Mouse (Mus musculus) limb, embryonic 11.5 days (tissue): ENCODE measurements around the gene Paxip1. TPM values are rescaled to one million over a fixed set of nuclear protein-coding genes. Genes with fewer than 3 reads are reported as not detected.
A peak's percentile ranks its signal among the peaks of the same experiment; 100 is the strongest.

Experiments used
- ATAC-seq: fragments of 200-750 bp; cut with Nextera tagmentation; 2 replicates; pipeline ENCODE4 v1.8.0; 2017; ENCODE audit warnings: low read depth; ENCODE audit not compliant: insufficient number of reproducible peaks, low FRiP score, low TSS enrichment
- DNase-seq: peaks from one replicate; pipeline ENCODE4 v3.0.0-alpha.2; 2015; ENCODE audit warnings: low spot score
- H3K27ac ChIP-seq: fragments of 300-500 bp; sonication (generic); replicated peaks from 2 replicates; pipeline ENCODE4 v1.5.1; 2014; ENCODE audit warnings: low read depth, mild to moderate bottlenecking, low read length
- H3K27me3 ChIP-seq: fragments of 300-500 bp; sonication (generic); 2 replicates; pipeline ENCODE4 v1.6.1; 2014; ENCODE audit warnings: mild to moderate bottlenecking, low read length, mixed read lengths; ENCODE audit not compliant: control insufficient read depth, insufficient read depth
- H3K36me3 ChIP-seq: fragments of 300-500 bp; sonication (generic); 2 replicates; pipeline ENCODE4 v1.6.1; 2014; ENCODE audit warnings: mild to moderate bottlenecking, low read length, moderate library complexity, mixed read lengths; ENCODE audit not compliant: control insufficient read depth, insufficient read depth
- H3K4me1 ChIP-seq: fragments of 300-500 bp; sonication (generic); 2 replicates; pipeline ENCODE4 v1.6.1; 2014; ENCODE audit warnings: low read length, mixed read lengths; ENCODE audit not compliant: control insufficient read depth, insufficient read depth
- H3K4me2 ChIP-seq: fragments of 300-500 bp; sonication (generic); 2 replicates; pipeline ENCODE4 v1.6.1; 2014; ENCODE audit warnings: low read depth, mild to moderate bottlenecking, moderate library complexity; ENCODE audit not compliant: severe bottlenecking
- H3K4me3 ChIP-seq: fragments of 300-500 bp; sonication (generic); 2 replicates; pipeline ENCODE4 v1.5.1; 2014; ENCODE audit warnings: low read depth, low read length
- H3K9ac ChIP-seq: fragments of 300-500 bp; sonication (generic); 2 replicates; pipeline ENCODE4 v1.6.1; 2014; ENCODE audit warnings: mild to moderate bottlenecking, low read length
- H3K9me3 ChIP-seq: fragments of 300-500 bp; sonication (generic); 2 replicates; pipeline ENCODE4 v1.6.1; 2016; ENCODE audit warnings: low read length; ENCODE audit not compliant: control insufficient read depth
- WGBS: fragments of 180-500 bp; shearing (Covaris S2); extraction: QIAGEN DNeasy Blood & Tissue Kit; methylation state at CpG from one replicate; pipeline ENCODE4 v1.1.7; 2014; 5-methylcytosine and 5-hydroxymethylcytosine counted together
- polyA plus RNA-seq: library from polyadenylated mRNA; unstranded; fragments of >200 nt; fragmentation: Nextera tagmentation; extraction: Ambion mirVana; gene quantifications from 2 replicates; pipeline ENCODE4 v1.2.1, GENCODE M21; 2014

Gene Paxip1
- polyA plus RNA-seq, 1 experiment from 2014 or later, result 53.8 TPM

GRCm38 (mm10) chr5:27792531-27793205, 1.2 kb upstream of the Paxip1 start:
- DNase-seq (no peak), ATAC-seq (no peak)
- peaks cover 8% of the 10 kb centered on the region; the same call in 1 of the 2 replicates for H3K4me1 ChIP-seq
- 56% methylated on average over 9 of the region's 9 CpGs for WGBS
- no peaks in the 10 kb centered on the region for H3K9me3 ChIP-seq
- peaks cover 3% of the 10 kb centered on the region for H3K36me3 ChIP-seq
- H3K4me3 ChIP-seq, result peak overlapping the region; percentile 68; the same call in 1 of the 2 replicates
- no peak overlapping the region; the same call in 1 of the 2 replicates for H3K9ac ChIP-seq
- peak overlapping the region; percentile 61; the same call in 1 of the 2 replicates for H3K4me2 ChIP-seq
- H3K27ac ChIP-seq, result no peak overlapping the region
- no peaks in the 10 kb centered on the region for H3K27me3 ChIP-seq

GRCm38 (mm10) chr5:27792173-27792470, 631 bp upstream of the Paxip1 start:
- ATAC-seq (no peak; the same call in 1 of the 2 replicates), DNase-seq (no peak)
- H3K27me3 ChIP-seq, result no peaks in the 10 kb centered on the region
- peaks cover 8% of the 10 kb centered on the region; the same call in 1 of the 2 replicates for H3K4me1 ChIP-seq
- peak overlapping the region; percentile 68 for H3K4me3 ChIP-seq
- no peak overlapping the region for H3K27ac ChIP-seq
- WGBS, result 21% methylated on average over 8 of the region's 8 CpGs
- peak overlapping the region; percentile 61 for H3K4me2 ChIP-seq
- H3K9ac ChIP-seq, result peak overlapping the region; percentile 90
- H3K9me3 ChIP-seq, result no peaks in the 10 kb centered on the region
- peaks cover 8% of the 10 kb centered on the region for H3K36me3 ChIP-seq

DNA sequence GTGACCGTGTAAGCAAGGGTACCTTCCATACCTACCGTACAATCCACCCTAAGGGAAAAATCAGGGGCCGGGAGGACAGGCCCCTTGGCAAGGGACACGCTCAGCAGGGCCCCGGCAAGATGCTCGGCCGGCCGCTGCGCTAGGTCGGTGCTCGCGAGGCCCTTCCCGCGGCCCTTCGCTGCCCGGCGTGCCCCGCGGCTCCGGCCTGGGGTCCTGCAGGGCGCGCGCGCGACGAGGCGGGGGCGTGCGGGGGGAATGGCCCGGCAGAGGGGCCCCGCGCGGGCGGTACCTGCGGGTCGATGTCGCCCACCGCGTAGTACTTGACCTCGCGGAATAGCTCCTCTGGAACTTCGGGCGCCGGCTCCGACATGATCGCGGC, 592 bp downstream of the Paxip1 start:
- under 1% methylated on average over 30 of the region's 47 CpGs for WGBS

DNA sequence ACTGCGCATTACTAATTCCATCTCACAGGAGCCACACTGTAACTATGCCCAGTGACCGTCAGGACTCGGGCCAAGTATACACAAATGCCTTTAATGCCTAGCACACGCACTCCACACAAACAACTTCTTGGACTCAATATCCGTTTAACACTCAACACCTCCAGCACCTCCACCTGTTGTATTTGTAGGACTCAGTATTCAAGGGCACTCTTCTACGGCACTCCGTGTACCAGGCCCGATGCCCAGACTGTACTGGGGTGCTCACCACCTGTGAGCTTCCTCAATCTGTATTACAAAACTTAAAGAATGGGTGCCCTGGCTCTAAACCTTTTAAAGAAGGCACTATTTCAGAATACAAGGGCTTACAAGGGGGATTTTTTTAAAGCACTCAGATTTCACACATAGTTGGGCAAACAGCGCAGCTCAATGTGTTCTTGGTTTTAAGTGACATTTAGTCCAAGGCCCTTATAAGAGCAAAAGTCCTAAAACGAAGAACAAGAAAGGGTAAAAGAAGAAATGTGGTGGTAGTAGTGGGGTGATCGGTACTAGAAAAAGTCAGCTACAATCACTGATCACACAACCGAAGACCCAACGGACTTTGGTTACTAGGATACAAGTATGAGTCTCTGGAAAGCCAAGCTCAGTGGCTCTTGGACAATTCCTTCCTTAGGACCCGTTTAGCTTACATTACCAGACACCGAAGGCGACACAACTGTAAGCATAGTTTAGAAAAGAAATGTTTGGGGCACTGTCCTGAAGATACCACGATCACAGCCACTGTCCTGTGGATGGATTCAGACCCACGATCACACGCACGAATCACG, 1.2 kb downstream of the Paxip1 start:
- WGBS, result 34% methylated on average over 21 of the region's 21 CpGs
- no peak for ATAC-seq
- H3K4me3 ChIP-seq, result peak overlapping the region; percentile 68
- H3K36me3 ChIP-seq, result peaks cover 21% of the 10 kb centered on the region
- no peaks in the 10 kb centered on the region for H3K9me3 ChIP-seq
- peak overlapping the region; percentile 89; the same call in 1 of the 2 replicates for H3K27ac ChIP-seq
- peaks cover 8% of the 10 kb centered on the region; the same call in 1 of the 2 replicates for H3K4me1 ChIP-seq
- H3K9ac ChIP-seq, result peak overlapping the region; percentile 90
- H3K27me3 ChIP-seq, result no peaks in the 10 kb centered on the region
- H3K4me2 ChIP-seq, result peak overlapping the region; percentile 61
- DNase-seq, result no peak

More for the DNA sequence above, 592 bp downstream of the Paxip1 start:
- Histone ChIP-seq H3K27me3 (no peaks in the 10 kb centered on the region), H3K27ac (peak overlapping the region; percentile 89), H3K9me3 (no peaks in the 10 kb centered on the region), H3K4me3 (peak overlapping the region; percentile 68), H3K4me2 (peak overlapping the region; percentile 61), H3K36me3 (peaks cover 19% of the 10 kb centered on the region), H3K4me1 (peaks cover 8% of the 10 kb centered on the region; the same call in 1 of the 2 replicates), H3K9ac (peak overlapping the region; percentile 90)
- ATAC-seq (peak; percentile 72), DNase-seq (peak; percentile 82)

DNA sequence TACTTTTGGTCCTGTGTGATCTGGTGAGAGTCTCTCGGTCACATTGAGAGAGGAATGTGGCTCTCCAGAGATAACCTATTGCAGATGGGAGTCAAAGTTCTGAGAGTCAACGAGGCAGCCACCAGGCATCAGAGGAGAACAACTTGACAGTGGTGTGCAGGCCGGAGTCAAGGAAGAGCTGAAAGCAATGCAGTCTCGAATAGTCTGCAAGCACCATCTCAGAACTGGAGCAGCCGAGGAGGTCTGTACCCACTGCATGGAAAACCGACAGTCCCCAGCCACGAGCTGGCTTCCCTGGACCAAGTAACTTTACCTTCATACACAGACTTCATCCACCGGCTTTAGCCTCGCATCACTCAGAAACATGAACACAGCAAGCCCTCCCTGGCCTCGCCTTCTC, 1.9 kb downstream of the Paxip1 start:
- WGBS, result 75% methylated on average over 10 of the region's 10 CpGs
- Histone ChIP-seq H3K4me3 (peak overlapping the region; percentile 68; the same call in 1 of the 2 replicates), H3K4me1 (peaks cover 8% of the 10 kb centered on the region; the same call in 1 of the 2 replicates), H3K27ac (no peak overlapping the region), H3K9ac (peak overlapping the region; percentile 90; the same call in 1 of the 2 replicates), H3K27me3 (no peaks in the 10 kb centered on the region), H3K36me3 (peaks cover 23% of the 10 kb centered on the region), H3K9me3 (no peaks in the 10 kb centered on the region), H3K4me2 (peak overlapping the region; percentile 61; the same call in 1 of the 2 replicates)
- ATAC-seq, result no peak
- DNase-seq, result no peak

DNA sequence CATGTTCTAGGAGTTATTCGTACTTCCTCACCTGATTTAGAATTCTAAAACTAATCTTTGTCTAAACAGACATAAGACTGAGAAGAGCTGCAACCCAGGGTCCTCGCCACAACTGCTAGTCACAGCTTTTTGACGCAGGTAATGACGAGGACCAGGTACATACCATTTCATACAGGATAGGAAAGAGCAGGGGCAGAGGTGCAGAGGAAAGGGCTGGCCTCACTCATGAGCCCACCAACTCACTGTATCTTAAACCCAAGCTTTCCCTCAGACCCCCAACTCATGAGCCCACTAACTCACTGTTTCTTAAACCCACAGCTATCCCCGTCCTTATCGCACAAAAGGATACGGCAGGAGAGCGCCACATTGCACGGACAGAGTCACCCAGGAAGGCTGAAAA, 8.1 kb downstream of the Paxip1 start:
- no peaks in the 10 kb centered on the region for H3K9me3 ChIP-seq
- 90% methylated on average over 9 of the region's 9 CpGs for WGBS
- DNase-seq, result no peak
- H3K9ac ChIP-seq, result no peak overlapping the region
- peaks cover 35% of the 10 kb centered on the region for H3K36me3 ChIP-seq
- H3K4me2 ChIP-seq, result no peak overlapping the region
- ATAC-seq, result no peak
- no peaks in the 10 kb centered on the region for H3K27me3 ChIP-seq
- no peak overlapping the region for H3K27ac ChIP-seq
- no peaks in the 10 kb centered on the region for H3K4me1 ChIP-seq
- H3K4me3 ChIP-seq, result no peak overlapping the region

GRCm38 (mm10) chr5:27767948-27768347, 23.5 kb downstream of the Paxip1 start:
- no peaks in the 10 kb centered on the region for H3K9me3 ChIP-seq
- H3K36me3 ChIP-seq, result peaks cover 29% of the 10 kb centered on the region
- WGBS, result 90% methylated on average over 5 of the region's 5 CpGs
- H3K9ac ChIP-seq, result no peak overlapping the region
- H3K4me1 ChIP-seq, result no peaks in the 10 kb centered on the region
- H3K27me3 ChIP-seq, result no peaks in the 10 kb centered on the region
- ATAC-seq (no peak), DNase-seq (no peak)
- no peak overlapping the region for H3K4me2 ChIP-seq
- no peak overlapping the region for H3K27ac ChIP-seq
- no peak overlapping the region for H3K4me3 ChIP-seq

- no peak overlapping the region for H3K4me3 ChIP-seq
- no peak for DNase-seq
- no peak overlapping the region for H3K27ac ChIP-seq
- H3K9ac ChIP-seq, result no peak overlapping the region
- no peak overlapping the region for H3K4me2 ChIP-seq
- WGBS, result 84% methylated on average over 4 of the region's 4 CpGs
- ATAC-seq, result no peak
- H3K9me3 ChIP-seq, result no peaks in the 10 kb centered on the region
- H3K27me3 ChIP-seq, result no peaks in the 10 kb centered on the region
- peaks cover 19% of the 10 kb centered on the region for H3K36me3 ChIP-seq
- no peaks in the 10 kb centered on the region for H3K4me1 ChIP-seq
These were observed 25.7 kb downstream of the Paxip1 start for GRCm38 (mm10) chr5:27765780-27766179.
